Mouse (Mus musculus): ENCODE data around the gene Ctnnd2.

DNA sequence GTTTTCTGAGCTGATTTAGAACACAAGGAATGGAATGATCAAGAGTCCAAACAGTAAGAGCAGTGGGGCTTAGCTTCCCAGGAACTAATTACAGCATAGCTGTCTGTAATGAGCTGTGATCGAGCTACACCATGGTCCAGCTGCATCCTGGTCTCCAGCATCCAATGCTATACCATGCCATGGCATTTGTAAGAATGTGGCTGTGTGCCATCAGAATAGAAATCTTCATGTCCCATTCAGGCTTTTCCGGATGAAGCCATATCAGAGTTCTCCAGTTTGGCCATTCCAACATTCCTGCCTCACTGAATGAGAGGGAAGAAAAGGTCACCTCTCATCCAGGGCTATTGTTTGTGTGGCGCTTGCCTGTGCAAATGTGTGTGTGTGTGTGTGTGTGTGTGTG lies 823.0 kb downstream of the Ctnnd2 start:
- no peak for TF ChIP-seq CTCF (IDR thresholded peaks at IDR 0.05; ENCODE audit: low read depth)
- no peak for TF ChIP-seq EP300 (IDR thresholded peaks at IDR 0.05; ENCODE audit: low read depth)

Measured in heart, postnatal 0 days (tissue).